Mouse (Mus musculus) embryonic fibroblast, embryonic 13.5 days (primary cell): Measurements from ENCODE around the gene Fxn.

Source experiments
- CTCF ChIP-seq: IDR thresholded peaks from 2 replicates; pipeline ENCODE4 v1.5.1; 2011; ENCODE audit warnings: mild to moderate bottlenecking, control low read depth, low read length, moderate library complexity, borderline replicate concordance; ENCODE audit not compliant: insufficient read depth
- POLR2A ChIP-seq: IDR thresholded peaks from 2 replicates; pipeline ENCODE4 v1.6.1; 2011; ENCODE audit warnings: low read depth, mild to moderate bottlenecking, control low read depth, low read length, moderate library complexity

GRCm38 (mm10) chr19:24258368-24258767 lies 22.0 kb downstream of the Fxn start:
- TF ChIP-seq POLR2A (no peak), CTCF (no peak)
